Mouse (Mus musculus): Measurements from ENCODE around the gene Abcf1. TPM values are rescaled to one million over a fixed set of nuclear protein-coding genes. Genes with fewer than 3 reads are reported as not detected.

Gene Abcf1
- 41.4 TPM for polyA plus RNA-seq (2014; fragmentation: Illumina TruSeq; extraction: RNeasy Lipid Tissue Mini Kit (QIAGEN cat#74804); ENCODE audit: low read depth, low replicate concordance)

GRCm38 (mm10) chr17:35969418-35970389 lies at the start of gene Abcf1:
TSS of gene Abcf1 (minus strand) at chr17:35969761.

GRCm38 (mm10) chr17:35979401-35980362 lies 10.1 kb upstream of the Abcf1 start, which contains the start of the genes Gnl1 and Prr3:
TSS of gene Gnl1 (plus strand) at chr17:35979851.
TSS of gene Prr3 (minus strand) at chr17:35980236.

GRCm38 (mm10) chr17:35916297-35917142 lies 53.0 kb downstream of the Abcf1 start, which contains the start of the genes Mrps18b and Ppp1r10:
TSS of gene Mrps18b (minus strand) at chr17:35916389.
TSS of gene Ppp1r10 (plus strand) at chr17:35916434.

GRCm38 (mm10) chr17:35909919-35910369 lies 59.6 kb downstream of the Abcf1 start, which contains the start of gene Atat1:
TSS of gene Atat1 (minus strand) at chr17:35910075.

Other genes starting within 250 kb of the Abcf1 start
- gene Ier3, start 148.1 kb downstream of the Abcf1 start, polyA plus RNA-seq (2014; fragmentation: Illumina TruSeq; extraction: RNeasy Lipid Tissue Mini Kit (QIAGEN cat#74804); ENCODE audit: low read depth, low replicate concordance): 3.5 TPM
- 8.4 TPM for gene Flot1, start 146.5 kb downstream of the Abcf1 start, polyA plus RNA-seq (2014; fragmentation: Illumina TruSeq; extraction: RNeasy Lipid Tissue Mini Kit (QIAGEN cat#74804); ENCODE audit: low read depth, low replicate concordance)
- 32.5 TPM for gene Tubb5, start 131.5 kb downstream of the Abcf1 start, polyA plus RNA-seq (2014; fragmentation: Illumina TruSeq; extraction: RNeasy Lipid Tissue Mini Kit (QIAGEN cat#74804); ENCODE audit: low read depth, low replicate concordance)
- 12.7 TPM for gene Mdc1, start 128.2 kb downstream of the Abcf1 start, polyA plus RNA-seq (2014; fragmentation: Illumina TruSeq; extraction: RNeasy Lipid Tissue Mini Kit (QIAGEN cat#74804); ENCODE audit: low read depth, low replicate concordance)
- 3.1 TPM for gene Nrm, start 108.4 kb downstream of the Abcf1 start, polyA plus RNA-seq (2014; fragmentation: Illumina TruSeq; extraction: RNeasy Lipid Tissue Mini Kit (QIAGEN cat#74804); ENCODE audit: low read depth, low replicate concordance)
- gene Ppp1r18, start 104.2 kb downstream of the Abcf1 start, polyA plus RNA-seq (2014; fragmentation: Illumina TruSeq; extraction: RNeasy Lipid Tissue Mini Kit (QIAGEN cat#74804); ENCODE audit: low read depth, low replicate concordance): 1.8 TPM
- gene Dhx16, start 89.9 kb downstream of the Abcf1 start, polyA plus RNA-seq (2014; fragmentation: Illumina TruSeq; extraction: RNeasy Lipid Tissue Mini Kit (QIAGEN cat#74804); ENCODE audit: low read depth, low replicate concordance): 32.7 TPM
- gene 2310061I04Rik, start 72.3 kb downstream of the Abcf1 start, polyA plus RNA-seq (2014; fragmentation: Illumina TruSeq; extraction: RNeasy Lipid Tissue Mini Kit (QIAGEN cat#74804); ENCODE audit: low read depth, low replicate concordance): 25.9 TPM
- 14.4 TPM for gene Atat1, start 59.7 kb downstream of the Abcf1 start, polyA plus RNA-seq (2014; fragmentation: Illumina TruSeq; extraction: RNeasy Lipid Tissue Mini Kit (QIAGEN cat#74804); ENCODE audit: low read depth, low replicate concordance)
- 11.0 TPM for gene Mrps18b, start 53.4 kb downstream of the Abcf1 start, polyA plus RNA-seq (2014; fragmentation: Illumina TruSeq; extraction: RNeasy Lipid Tissue Mini Kit (QIAGEN cat#74804); ENCODE audit: low read depth, low replicate concordance)
- 49.3 TPM for gene Ppp1r10, start 53.3 kb downstream of the Abcf1 start, polyA plus RNA-seq (2014; fragmentation: Illumina TruSeq; extraction: RNeasy Lipid Tissue Mini Kit (QIAGEN cat#74804); ENCODE audit: low read depth, low replicate concordance)
- gene Gnl1, start 10.1 kb upstream of the Abcf1 start, polyA plus RNA-seq (2014; fragmentation: Illumina TruSeq; extraction: RNeasy Lipid Tissue Mini Kit (QIAGEN cat#74804); ENCODE audit: low read depth, low replicate concordance): 1.1 TPM
- gene Prr3, start 10.5 kb upstream of the Abcf1 start, polyA plus RNA-seq (2014; fragmentation: Illumina TruSeq; extraction: RNeasy Lipid Tissue Mini Kit (QIAGEN cat#74804); ENCODE audit: low read depth, low replicate concordance): 3.3 TPM
- 4.8 TPM for gene H2-T24, start 50.8 kb upstream of the Abcf1 start, polyA plus RNA-seq (2014; fragmentation: Illumina TruSeq; extraction: RNeasy Lipid Tissue Mini Kit (QIAGEN cat#74804); ENCODE audit: low read depth, low replicate concordance)
- 10.6 TPM for gene H2-T23, start 63.1 kb upstream of the Abcf1 start, polyA plus RNA-seq (2014; fragmentation: Illumina TruSeq; extraction: RNeasy Lipid Tissue Mini Kit (QIAGEN cat#74804); ENCODE audit: low read depth, low replicate concordance)
- gene H2-T22, start 73.0 kb upstream of the Abcf1 start, polyA plus RNA-seq (2014; fragmentation: Illumina TruSeq; extraction: RNeasy Lipid Tissue Mini Kit (QIAGEN cat#74804); ENCODE audit: low read depth, low replicate concordance): 14.1 TPM
- gene Gm6034, start 73.2 kb upstream of the Abcf1 start, polyA plus RNA-seq (2014; fragmentation: Illumina TruSeq; extraction: RNeasy Lipid Tissue Mini Kit (QIAGEN cat#74804); ENCODE audit: low read depth, low replicate concordance): not detected
- gene Gm11127, start 88.6 kb upstream of the Abcf1 start, polyA plus RNA-seq (2014; fragmentation: Illumina TruSeq; extraction: RNeasy Lipid Tissue Mini Kit (QIAGEN cat#74804); ENCODE audit: low read depth, low replicate concordance): not detected
- not detected for gene Gm19684, start 151.9 kb upstream of the Abcf1 start, polyA plus RNA-seq (2014; fragmentation: Illumina TruSeq; extraction: RNeasy Lipid Tissue Mini Kit (QIAGEN cat#74804); ENCODE audit: low read depth, low replicate concordance)
- not detected for gene Gm7030, start 159.7 kb upstream of the Abcf1 start, polyA plus RNA-seq (2014; fragmentation: Illumina TruSeq; extraction: RNeasy Lipid Tissue Mini Kit (QIAGEN cat#74804); ENCODE audit: low read depth, low replicate concordance)
- 0.88 TPM for gene Gm8909, start 198.8 kb upstream of the Abcf1 start, polyA plus RNA-seq (2014; fragmentation: Illumina TruSeq; extraction: RNeasy Lipid Tissue Mini Kit (QIAGEN cat#74804); ENCODE audit: low read depth, low replicate concordance)
- 5.0 TPM for gene H2-T3, start 220.5 kb upstream of the Abcf1 start, polyA plus RNA-seq (2014; fragmentation: Illumina TruSeq; extraction: RNeasy Lipid Tissue Mini Kit (QIAGEN cat#74804); ENCODE audit: low read depth, low replicate concordance)